Mouse (Mus musculus) frontal cortex, postnatal 14 days (tissue): ENCODE measurements around the gene Pld2.

ENCODE experiments used
- DNase-seq, 2 experiments: peaks; one replicate each; pipeline ENCODE4 v3.0.0; 2022; ENCODE audit warnings: low spot score in 2 of 2

The Pld2 gene

DNA sequence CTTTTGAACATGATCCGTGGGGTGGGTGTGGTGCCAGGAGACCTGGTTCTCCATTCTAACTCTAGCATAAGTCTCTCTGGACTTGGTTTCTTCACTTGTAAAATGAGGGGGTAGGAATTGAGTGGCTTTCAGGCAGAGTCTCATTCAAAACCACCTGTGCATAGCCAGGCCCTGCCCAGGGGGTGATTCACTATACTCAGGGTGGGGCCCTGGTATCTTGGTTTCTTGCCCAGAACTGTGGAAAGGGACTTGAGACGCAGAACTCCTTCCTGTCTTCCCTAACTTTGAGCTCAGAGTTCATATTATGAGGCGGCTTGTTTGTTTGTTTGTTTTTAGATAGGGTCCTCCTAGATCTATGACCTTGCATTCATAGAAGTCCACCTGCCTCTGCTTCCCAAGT lies 37.3 kb downstream of the Pld2 start:
- no peak for DNase-seq

DNA sequence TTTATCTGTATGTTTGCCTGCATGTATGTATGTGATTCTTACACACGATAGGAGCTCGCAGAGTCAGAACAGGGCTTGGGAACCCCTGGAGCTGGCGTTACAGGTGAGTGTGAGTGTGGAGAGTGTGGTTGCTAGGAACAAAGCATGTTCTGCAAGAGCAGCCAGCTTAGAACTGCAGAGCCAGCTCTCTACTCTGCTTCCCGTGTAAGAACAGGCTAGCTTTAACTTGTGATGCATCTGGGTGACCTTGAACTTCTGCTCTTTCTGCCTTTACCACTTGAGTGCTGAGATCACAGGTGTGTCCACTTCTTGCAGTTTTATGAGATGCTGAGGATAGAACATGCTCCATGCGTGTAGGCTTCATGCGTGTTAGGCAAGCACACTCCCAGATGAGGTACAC lies 39.1 kb downstream of the Pld2 start:
- DNase-seq: no peak

DNA sequence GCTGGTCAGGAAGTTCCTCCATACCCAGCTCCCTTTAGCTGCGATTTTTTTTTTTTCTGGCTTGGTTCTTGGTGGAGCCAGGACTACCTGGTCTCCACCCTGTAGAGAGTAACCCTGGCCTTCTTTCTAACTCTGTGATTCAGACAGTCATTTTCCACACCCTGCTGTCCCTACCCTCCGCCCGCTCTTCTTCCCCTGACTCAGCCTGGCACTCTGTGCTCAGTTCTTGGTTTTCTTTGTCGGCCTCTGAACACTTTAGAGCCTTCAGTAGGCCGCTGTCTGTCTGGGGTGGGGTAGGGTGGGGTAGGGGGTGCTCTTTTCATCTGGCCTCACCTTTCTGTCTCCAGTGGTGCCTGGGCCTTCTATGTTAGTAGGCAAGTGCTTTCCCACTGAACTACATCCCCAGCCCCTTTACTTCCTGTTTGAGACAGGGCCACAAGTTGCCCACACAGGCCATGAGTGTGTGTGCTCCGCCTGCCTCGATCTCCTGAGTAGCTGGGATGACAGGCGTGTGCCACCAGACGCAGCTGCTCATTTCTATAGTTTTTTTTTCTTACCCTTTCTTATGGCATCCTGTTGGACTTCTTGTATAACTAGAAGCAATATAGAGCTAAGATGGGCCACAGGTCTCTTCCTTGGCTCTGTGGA lies 40.0 kb downstream of the Pld2 start:
- no peak for DNase-seq

DNA sequence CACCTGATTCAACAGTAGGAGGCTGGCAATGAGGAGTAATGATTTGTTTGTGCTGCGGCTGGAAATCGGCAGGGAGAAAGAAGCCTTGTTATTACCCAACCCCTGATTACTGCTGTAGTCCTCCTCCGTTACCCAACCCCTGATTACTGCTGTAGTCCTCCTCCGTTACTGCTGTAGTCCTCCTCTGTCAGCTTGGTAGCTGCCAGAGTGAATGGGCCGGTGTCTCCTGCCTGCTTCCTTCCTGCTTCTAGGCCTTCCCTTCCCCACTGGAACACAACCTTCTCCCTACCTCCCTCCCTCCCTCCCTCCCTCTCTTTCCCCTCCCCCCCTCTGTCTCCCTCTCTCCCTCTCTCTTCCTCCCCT lies 40.5 kb downstream of the Pld2 start:
- no peak for DNase-seq

DNA sequence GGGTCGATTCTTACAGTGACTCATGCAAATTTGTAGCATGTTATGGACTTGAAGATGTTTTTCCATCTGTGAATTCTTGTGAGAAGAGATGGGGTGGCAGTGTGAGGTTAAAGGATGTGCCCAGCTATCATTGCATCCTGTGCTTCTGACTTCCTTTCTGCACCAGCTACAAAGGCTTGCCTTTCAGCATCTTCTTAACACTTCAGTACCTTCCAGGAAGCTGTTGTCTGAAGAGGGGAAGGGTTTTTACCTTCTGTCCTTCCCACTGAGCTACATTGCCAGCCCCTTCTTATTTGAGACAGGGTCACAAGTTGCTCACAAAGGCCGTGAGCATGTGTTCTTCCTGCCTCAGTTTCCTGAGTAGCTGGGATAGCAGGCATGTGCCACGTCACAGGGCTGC lies 41.1 kb downstream of the Pld2 start:
- DNase-seq: no peak

DNA sequence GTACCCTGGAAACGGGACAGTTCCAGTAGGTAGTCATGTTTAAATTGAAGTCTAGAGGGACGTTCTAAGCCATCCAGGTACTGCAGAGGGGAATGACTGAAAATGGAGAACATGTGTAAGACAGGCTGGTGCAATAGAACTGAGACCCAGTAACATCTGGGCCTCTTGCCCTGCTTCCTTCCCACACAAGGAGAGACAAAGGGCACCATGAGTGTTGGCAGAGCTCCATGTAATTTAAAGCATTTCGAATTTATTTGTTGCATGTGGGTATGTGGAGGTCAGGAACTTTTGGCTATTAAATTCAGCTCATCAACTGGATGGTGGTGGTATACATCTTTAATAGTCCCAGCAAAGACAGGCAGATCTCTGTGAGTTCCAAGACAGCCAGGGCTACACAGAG lies 42.3 kb downstream of the Pld2 start:
- DNase-seq: no peak

DNA sequence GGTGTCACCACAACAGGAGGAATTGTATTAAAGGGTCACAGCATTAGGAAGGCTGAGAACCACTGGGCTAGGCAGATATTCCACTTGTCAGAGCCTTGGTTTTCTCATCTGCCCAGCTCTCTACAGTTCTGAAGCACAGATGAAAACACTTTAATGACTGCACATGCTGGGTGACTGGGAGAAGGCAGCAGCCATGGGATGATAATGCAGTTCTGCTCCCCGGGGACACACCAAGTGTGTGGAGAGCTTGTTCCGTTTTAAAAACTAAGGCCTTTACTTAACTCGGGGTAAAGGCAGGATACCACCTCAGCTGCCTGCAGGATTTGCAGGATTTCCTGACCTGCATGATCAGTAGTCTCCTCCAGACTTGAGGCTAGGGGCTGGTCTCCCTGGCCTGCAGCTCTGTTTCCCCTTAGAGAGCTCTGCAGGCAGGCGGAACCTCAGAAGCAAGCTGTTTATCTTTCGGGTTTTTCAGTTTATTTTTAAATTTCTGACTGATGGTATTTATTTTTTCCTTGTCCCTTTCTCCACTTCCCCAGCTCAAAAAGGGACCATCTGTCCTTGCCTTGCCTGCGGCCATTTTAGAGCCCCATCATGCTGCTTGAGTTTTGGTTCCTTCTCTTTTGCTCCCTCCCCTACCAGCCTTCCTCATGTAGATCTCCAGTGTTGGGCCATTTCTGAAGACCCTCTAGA lies 43.3 kb downstream of the Pld2 start:
- DNase-seq: no peak

DNA sequence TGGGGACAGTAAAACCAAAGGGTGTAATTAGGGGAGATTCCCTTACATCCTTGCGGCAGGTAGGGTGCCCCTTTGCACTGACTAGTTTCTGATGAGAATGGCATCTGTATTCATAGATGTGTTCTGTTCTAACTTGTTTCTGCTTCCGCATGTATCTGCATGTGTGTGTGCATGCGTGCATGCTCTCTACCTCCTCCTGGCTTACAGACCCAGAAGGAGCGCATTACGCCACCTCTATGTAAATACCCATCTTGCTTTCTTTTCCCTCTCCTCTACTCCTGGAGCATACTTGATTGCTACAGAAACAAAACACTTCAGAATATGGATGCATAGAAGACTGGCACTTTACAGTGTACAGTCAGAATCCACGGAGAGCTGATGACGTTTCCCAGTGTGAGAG lies 43.9 kb downstream of the Pld2 start:
- DNase-seq: no peak

DNA sequence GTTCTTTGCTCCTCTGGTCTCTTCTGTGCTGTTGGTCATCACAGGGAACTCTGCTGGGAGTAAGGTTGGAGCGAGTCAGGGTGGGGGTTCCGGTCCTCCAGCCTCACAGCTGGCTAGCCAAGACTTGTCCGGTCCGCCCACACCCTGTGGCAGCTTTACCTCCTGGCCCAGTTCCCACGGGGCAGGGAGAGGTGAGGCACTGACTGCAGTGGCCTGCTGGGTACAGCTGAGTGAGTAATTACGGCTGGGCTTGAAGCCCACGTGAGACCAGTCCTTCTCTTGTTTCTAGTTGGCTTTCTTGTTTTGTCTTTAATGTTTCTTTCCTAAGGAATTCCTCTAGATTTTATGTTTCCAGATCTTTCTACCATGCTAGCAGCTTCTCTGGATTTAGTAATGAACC lies 45.6 kb downstream of the Pld2 start:
- no peak for DNase-seq

DNA sequence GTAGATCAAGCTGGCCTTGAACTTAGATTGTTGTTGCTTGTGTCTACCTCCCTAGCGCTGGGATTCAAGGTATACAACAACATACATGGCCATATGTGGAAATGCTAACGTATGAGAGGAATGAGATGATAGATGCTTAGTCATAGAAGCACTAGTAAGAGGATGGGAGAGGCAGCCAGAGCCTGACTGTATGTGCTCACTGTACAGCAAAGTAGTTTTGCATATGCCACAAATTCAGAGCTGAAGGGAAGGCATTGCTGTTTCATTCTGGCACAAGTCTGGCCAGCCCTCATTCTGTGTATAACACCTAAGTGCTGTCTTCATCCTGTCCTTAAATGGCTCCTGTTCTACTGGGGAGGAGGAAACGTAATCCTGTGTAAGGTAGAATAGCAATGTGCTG lies 46.4 kb downstream of the Pld2 start:
- no peak for DNase-seq

DNA sequence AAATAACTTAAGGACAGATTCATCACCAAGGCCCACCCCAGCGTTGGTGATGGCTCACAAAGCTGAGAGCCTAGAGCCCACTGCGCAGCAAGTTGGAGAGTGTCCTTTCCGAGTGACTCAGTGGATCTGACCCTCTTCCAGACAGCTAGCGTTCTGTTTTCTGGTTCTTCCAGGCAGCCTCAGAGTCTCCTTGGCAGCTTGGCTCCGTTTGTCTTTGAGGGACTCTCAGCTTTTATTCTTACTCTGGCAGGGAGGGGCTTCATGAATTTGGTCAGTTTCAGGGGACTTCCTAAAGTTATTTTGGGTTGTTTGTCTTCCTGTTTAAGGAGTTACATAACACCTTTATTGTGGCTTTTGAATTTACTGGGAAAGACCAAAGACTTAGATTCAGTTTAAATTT lies 47.1 kb downstream of the Pld2 start:
- no peak for DNase-seq

DNA sequence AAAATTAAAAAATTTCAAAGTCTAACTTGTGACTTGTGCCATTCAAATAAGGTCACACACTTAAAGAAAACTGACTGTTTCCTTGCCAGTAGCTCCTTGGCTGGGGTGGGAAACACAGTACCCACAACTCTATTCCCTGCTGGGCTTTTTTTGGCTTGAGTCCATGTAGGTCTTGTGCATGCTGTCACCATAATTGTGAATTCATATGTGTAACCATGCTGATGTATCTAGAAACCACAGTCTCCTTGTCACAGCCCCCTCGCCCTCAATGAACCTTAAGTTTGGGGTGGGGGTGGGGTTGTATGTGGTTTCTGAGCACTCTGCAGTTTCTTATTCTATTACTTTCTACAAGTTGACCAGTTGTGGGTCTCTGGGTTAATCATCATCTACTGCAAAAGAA lies 51.9 kb downstream of the Pld2 start:
- DNase-seq: no peak

DNA sequence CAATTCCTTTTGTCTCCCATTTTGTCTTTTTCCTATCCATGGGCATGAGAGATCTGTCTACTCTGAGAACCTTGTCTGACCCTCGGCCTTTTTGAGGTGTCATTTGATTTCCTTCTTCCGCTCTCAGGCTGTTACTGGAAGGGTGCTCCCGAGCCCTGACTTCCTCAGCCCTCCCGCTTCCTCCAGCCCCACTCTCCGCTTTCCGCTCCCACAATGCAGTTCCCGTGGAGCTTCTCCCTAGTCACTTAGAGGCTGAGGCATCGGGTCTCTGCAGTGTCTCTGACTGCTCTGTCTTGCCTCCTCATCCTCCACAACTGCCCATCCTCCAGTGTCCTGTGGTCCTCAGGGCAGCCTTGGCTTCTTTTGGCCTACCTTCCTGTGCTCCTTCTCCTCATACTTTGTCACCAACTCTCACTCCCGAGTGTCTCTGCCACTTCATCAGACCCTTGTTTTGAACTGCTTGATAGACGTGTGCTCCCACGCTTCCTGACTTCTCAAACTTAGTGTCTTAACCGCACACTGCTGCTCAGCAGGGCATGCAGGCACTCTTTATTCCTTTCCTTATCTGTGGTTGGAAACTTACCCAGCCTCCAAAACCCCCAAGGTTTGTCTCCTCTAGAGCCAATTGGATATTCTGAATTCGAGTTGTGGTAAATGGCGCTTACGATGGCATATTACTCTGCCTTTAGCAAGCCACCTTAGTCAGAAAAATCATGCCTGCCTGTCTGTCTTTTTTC lies 54.6 kb downstream of the Pld2 start:
- DNase-seq: no peak

DNA sequence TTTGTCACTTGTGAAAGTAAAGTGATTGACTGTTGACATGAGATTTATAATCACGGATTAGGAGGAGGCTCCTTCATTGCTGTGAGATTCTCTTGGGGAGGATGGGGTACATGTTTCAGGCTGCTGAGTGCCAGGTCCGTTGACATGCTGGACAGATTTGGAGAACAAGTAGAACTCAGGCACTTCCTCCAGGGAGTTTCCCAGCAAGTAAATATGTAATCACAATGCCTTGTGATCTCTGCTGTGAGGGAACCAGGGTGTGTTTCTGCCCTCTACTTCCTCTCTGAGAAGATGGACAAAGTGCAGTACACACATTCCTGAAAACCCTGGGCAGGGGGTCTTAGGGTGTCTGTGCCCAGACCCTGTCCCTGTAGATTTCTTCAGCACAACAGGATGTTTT lies 55.8 kb downstream of the Pld2 start:
- DNase-seq: no peak

DNA sequence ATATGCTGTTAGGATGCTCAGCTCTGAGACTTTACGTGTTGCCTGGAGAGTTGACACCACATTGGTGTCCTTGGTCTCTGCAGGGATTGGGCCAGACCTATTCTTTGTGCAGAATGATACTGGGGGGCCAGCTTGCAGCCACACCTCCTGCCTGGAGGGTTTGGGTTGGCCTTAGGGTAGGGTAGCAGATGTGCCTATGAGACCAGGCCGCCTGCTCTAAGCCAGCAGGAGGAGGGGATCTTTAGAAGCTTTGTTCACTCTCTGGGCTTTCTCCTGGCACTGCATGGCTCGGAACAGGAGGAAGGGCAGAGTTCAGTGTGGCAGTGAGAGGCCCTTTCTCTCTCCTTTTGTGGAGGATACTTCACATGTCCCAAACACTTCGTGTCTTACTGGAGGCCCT lies 56.2 kb downstream of the Pld2 start:
- DNase-seq: no peak

DNA sequence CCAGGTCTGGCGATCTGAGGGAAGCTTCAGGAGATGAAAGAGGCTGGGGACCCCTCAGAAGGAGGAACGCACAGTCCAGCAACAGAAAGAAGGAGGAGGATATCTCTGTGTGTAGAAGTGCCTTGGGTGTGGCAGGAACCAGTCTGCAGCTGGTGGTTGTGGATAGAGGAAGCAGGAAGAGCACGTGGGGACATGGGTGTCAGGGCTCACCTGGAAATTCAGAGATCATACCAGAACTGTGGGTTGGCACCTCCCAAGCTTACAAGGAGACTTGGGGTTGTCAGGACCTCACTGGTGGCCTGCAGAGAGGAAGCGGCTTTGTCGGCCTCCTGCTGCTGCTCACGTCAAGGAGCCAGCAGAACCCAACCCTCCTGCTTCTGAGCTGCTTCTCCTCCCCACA lies 57.4 kb downstream of the Pld2 start:
- DNase-seq: no peak

DNA sequence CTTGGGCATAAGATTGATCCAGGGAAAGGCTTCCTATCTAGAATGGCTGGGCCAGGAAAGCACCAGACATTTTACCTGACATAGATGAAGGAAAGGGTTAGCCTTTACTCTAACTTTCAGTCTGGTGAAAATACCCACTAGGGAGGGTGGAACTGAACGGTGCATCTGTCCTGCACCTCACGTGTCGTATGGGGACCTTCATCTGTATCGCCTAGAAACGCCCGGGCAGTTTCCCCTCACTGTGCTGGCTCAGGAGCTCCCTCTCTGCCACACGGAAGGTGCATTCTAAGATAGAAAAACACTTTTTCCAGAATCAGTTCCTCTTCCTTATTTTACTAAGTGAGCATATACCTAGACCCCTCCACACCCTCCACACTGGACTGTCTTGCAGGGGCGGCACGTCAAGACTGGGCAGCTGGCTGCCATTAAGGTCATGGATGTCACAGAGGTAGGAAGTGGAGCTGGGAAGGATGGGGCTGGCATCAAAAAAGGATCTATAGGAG lies 58.6 kb downstream of the Pld2 start:
- no peak for DNase-seq

DNA sequence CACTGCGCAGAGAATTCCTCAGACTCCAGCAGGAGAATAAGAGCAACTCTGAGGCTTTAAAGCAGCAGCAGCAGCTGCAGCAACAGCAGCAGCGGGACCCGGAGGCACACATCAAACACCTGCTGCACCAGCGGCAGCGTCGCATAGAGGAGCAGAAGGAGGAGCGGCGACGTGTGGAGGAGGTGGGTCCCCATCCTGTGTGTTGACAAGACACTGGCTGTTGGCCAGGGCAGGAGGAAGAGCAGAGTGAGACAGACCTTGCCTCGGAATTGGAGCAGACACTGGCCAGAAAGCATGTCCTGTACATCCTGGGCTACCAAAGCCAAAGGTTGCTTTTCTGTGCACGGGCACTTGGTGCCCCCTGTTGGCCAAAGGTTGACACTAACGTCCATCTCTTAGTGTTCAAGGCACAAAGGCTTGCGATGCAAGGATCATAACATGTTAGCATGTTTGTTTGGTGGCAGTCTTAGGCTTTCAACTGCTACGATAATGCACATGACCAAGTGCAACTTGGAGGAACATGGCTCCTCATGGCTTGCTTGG lies 65.2 kb downstream of the Pld2 start:
- DNase-seq: peak; percentile 45 to 59

DNA sequence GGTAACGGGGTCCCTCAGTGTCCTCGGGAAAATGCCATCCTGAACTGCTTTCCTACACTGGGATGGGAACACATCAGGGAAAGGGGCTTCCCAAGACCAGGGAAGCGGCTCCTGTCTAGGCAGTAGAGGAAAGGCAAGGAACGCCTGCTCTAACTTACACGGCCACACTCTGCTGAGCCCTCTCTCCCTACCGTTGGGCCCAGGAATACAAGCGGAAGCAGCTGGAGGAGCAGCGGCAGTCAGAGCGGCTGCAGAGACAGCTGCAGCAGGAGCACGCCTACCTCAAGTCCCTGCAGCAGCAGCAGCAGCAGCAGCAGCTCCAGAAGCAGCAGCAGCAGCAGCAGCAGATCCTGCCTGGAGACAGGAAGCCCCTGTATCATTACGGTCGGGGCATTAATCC lies 66.9 kb downstream of the Pld2 start:
- DNase-seq: no peak

DNA sequence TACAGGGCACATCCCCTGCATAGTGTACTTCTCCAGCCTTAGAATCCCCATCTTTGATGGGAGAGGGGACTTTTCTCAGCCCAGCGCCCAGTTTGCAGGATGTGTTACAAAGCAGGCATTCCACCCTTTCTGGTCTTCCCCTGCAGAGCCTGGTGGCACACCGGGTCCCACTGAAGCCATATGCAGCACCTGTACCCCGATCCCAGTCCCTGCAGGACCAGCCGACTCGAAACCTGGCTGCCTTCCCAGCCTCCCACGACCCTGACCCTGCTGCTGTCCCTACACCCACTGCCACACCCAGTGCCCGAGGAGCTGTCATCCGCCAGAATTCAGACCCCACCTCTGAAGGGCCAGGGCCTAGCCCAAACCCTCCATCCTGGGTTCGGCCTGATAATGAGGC lies 67.7 kb downstream of the Pld2 start:
- no peak for DNase-seq
